Mouse (Mus musculus): Measurements from ENCODE around the gene Ranbp6. TPM values are rescaled to one million over a fixed set of nuclear protein-coding genes. Genes with fewer than 3 reads are reported as not detected.

Ranbp6 gene
- total and polyA plus RNA-seq, 2 experiments from 2014 or later = 37.2 to 39.0 TPM

DNA sequence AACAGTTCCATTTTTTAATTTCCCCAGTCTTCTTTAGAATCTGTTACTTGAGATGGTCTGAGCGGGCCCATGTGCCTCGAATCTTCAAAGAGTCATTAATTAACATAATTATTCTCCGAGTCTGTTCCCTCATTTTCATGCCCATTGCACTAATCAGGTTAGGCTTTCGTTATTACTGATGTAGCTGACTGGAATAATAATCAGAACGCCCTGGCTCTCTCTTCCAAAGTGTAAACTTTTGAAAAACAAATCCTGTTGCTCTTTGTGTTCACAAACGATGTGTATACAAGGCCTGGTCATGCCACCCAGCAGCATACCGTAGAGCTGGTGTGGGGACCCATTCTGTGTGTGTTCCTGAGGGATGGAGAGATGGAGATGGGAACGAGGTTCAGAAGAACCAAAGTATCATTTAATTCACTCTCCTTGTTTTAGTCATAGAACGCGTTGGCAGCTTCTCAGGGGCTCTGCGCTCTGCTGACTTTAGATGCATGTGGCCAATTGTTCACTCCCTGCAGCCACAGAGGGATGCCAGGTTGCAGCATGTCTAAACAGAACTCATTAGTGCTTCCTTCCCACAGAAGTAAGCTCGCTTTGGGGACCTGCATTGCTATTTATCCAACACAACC lies 31.4 kb upstream of the Ranbp6 start:
- DNase-seq (ENCODE audit: low spot score) = peak; percentile 79
- Histone ChIP-seq H3K36me3 (ENCODE audit: insufficient read depth, low read length) (no peaks in the 10 kb centered on the region), H3K27ac (peak overlapping the region; percentile 81), H3K4me2 (ENCODE audit: low read depth, low read length) (peak overlapping the region; percentile 27; the same call in 1 of the 2 replicates), H3K9me3 (ENCODE audit: low read length) (no peaks in the 10 kb centered on the region), H3K9ac (replicated peaks; ENCODE audit: low read length) (no peak overlapping the region), H3K4me3 (ENCODE audit: low read length) (no peak overlapping the region), H3K4me1 (ENCODE audit: insufficient read depth, low read length) (peaks cover 17% of the 10 kb centered on the region; the same call in 1 of the 2 replicates), H3K27me3 (ENCODE audit: insufficient read depth, low read length) (no peaks in the 10 kb centered on the region)
- 18% methylated on average over 12 of the region's 12 CpGs for WGBS
- ATAC-seq = peak; percentile 87
- no peak for TF ChIP-seq CTCF (IDR thresholded peaks at IDR 0.05; ENCODE audit: low read depth)

DNA sequence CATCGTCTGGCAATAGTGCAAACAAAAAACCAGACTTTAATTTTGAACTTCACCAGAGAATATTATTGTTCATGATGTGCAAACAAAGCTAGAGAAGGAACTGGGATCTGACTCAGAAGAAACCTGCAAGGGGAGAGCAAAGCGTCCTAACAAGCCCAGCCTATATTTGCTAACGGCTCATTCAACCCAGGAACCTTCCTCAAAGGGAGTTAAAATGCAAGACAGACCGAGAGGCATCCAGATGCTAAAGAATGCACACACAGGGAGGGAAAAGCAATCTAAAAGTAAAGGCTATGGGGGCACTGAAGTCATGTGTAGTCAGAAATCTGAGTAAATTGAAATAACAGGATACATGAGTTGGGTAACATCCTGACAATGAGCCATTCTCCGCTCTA lies 30.9 kb upstream of the Ranbp6 start:
- WGBS = 18% methylated on average over 5 of the region's 5 CpGs
- Histone ChIP-seq H3K9ac (replicated peaks; ENCODE audit: low read length) (no peak overlapping the region), H3K27ac (peak overlapping the region; percentile 81), H3K4me1 (ENCODE audit: insufficient read depth, low read length) (peaks cover 17% of the 10 kb centered on the region; the same call in 1 of the 2 replicates), H3K9me3 (ENCODE audit: low read length) (no peaks in the 10 kb centered on the region), H3K4me2 (ENCODE audit: low read depth, low read length) (no peak overlapping the region), H3K4me3 (ENCODE audit: low read length) (no peak overlapping the region), H3K27me3 (ENCODE audit: insufficient read depth, low read length) (no peaks in the 10 kb centered on the region), H3K36me3 (ENCODE audit: insufficient read depth, low read length) (no peaks in the 10 kb centered on the region)
- TF ChIP-seq CTCF (IDR thresholded peaks at IDR 0.05; ENCODE audit: low read depth) = no peak
- peak; percentile 55 for DNase-seq (ENCODE audit: low spot score)
- peak; percentile 84 for ATAC-seq

DNA sequence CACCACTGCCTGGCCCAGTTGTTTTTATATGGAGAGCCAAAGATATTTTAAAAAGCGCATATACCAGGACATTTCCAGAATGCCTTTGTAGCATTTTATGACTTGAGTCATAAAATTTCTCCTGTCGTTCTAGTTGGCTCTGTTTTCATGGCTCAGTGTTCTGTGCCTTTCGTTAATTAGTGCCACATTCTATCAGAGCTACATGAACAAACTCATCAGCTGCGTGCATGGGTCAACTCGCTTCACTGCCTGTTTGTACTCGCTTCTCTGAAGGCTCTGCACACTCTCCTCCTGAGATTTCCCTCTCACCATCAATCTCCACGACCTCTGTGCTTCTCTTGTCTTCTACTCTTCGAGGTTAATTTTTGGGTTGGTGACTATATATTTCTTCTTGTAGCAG lies 30.2 kb upstream of the Ranbp6 start:
- peak overlapping the region; percentile 81 for H3K27ac ChIP-seq
- no peak overlapping the region for H3K4me2 ChIP-seq (ENCODE audit: low read depth, low read length)
- no peak for ATAC-seq
- H3K4me3 ChIP-seq (ENCODE audit: low read length) = no peak overlapping the region
- no peaks in the 10 kb centered on the region for H3K27me3 ChIP-seq (ENCODE audit: insufficient read depth, low read length)
- no peak for DNase-seq (ENCODE audit: low spot score)
- no peaks in the 10 kb centered on the region for H3K36me3 ChIP-seq (ENCODE audit: insufficient read depth, low read length)
- no peak overlapping the region for H3K9ac ChIP-seq (replicated peaks; ENCODE audit: low read length)
- no peak for TF ChIP-seq CTCF (IDR thresholded peaks at IDR 0.05; ENCODE audit: low read depth)
- H3K9me3 ChIP-seq (ENCODE audit: low read length) = no peaks in the 10 kb centered on the region
- H3K4me1 ChIP-seq (ENCODE audit: insufficient read depth, low read length) = peaks cover 17% of the 10 kb centered on the region; the same call in 1 of the 2 replicates
- WGBS = 61% methylated on average over 8 of the region's 8 CpGs

DNA sequence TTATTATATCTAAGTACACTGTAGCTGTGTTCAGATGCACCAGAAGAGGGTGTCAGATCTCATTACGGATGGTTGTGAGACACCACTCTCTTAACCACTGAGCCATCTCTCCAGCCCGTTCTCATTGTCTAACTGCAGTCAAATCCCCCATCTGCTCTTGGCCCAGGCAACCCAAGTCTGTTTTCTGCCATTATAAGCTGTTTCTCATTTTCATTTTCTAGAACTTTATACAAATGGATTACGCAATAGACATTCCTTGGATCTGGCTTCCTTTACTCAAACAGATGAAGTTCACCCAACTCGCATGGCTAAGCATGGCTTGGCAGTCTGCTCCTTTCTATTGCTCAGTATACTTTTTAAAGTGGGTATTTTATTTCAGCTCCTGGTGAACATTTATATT lies 27.9 kb upstream of the Ranbp6 start:
- WGBS = 86% methylated on average over 4 of the region's 4 CpGs
- Histone ChIP-seq H3K9ac (replicated peaks; ENCODE audit: low read length) (no peak overlapping the region), H3K9me3 (ENCODE audit: low read length) (no peaks in the 10 kb centered on the region), H3K4me3 (ENCODE audit: low read length) (no peak overlapping the region), H3K4me1 (ENCODE audit: insufficient read depth, low read length) (peaks cover 17% of the 10 kb centered on the region; the same call in 1 of the 2 replicates), H3K4me2 (ENCODE audit: low read depth, low read length) (no peak overlapping the region), H3K27me3 (ENCODE audit: insufficient read depth, low read length) (no peaks in the 10 kb centered on the region), H3K36me3 (ENCODE audit: insufficient read depth, low read length) (no peaks in the 10 kb centered on the region), H3K27ac (no peak overlapping the region)
- no peak for TF ChIP-seq CTCF (IDR thresholded peaks at IDR 0.05; ENCODE audit: low read depth)
- ATAC-seq = no peak
- no peak for DNase-seq (ENCODE audit: low spot score)

DNA sequence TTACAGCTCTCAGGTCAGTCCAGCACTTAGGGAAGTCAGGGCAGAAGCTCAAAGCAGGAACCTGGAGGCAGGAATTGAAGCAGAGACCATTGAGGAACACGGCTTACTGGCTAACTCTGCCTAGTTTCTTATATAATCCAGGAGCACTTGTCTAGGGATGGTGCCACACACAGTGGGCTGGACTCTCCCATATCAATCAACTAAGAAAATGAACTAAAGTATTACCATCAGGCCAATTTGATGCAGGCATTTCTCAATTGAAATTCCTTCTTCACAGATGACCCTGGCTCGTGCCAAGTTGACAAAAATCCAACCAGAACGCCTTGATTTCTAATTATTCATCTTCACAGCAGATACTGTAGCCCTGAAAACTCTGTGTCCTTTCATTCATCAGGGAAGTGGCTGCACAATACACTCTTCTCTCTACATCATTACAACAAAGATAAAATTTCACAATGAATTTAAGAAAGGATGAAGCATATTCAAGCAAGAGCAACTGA lies 25.9 kb upstream of the Ranbp6 start:
- ATAC-seq (no peak), DNase-seq (ENCODE audit: low spot score) (no peak)
- no peak overlapping the region for H3K27ac ChIP-seq
- 0 out of 2 replicates have a peak, but pooled peaks cover 6% of the 10 kb centered on the region for H3K4me1 ChIP-seq (ENCODE audit: insufficient read depth, low read length)
- no peak overlapping the region for H3K9ac ChIP-seq (replicated peaks; ENCODE audit: low read length)
- 62% methylated on average over 3 of the region's 3 CpGs for WGBS
- no peak overlapping the region for H3K4me2 ChIP-seq (ENCODE audit: low read depth, low read length)
- H3K9me3 ChIP-seq (ENCODE audit: low read length) = no peaks in the 10 kb centered on the region
- no peaks in the 10 kb centered on the region for H3K36me3 ChIP-seq (ENCODE audit: insufficient read depth, low read length)
- TF ChIP-seq CTCF (IDR thresholded peaks at IDR 0.05; ENCODE audit: low read depth) = no peak
- no peaks in the 10 kb centered on the region for H3K27me3 ChIP-seq (ENCODE audit: insufficient read depth, low read length)
- H3K4me3 ChIP-seq (ENCODE audit: low read length) = no peak overlapping the region

DNA sequence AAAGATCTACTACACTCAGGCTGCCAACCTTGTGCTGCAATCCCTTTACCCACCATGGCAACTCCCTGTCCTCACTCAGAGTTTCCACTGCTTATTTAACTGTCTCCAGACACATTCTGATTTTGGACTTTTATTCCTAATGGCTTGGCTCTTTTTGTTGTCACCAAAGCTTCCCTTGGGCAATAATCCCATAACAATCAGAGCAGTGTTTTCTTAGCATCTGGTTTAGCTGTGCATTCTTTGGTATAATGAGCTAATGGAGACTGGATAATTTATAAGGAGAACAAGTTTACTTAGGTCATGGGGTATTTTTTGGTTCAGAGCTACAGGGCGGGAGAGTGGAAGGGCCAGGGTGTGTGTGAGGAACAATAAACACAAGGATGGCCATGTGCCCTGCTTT lies 25.4 kb upstream of the Ranbp6 start:
- Histone ChIP-seq H3K27ac (no peak overlapping the region), H3K4me1 (ENCODE audit: insufficient read depth, low read length) (0 out of 2 replicates have a peak, but pooled peaks cover 1% of the 10 kb centered on the region), H3K4me3 (ENCODE audit: low read length) (no peak overlapping the region), H3K36me3 (ENCODE audit: insufficient read depth, low read length) (no peaks in the 10 kb centered on the region), H3K4me2 (ENCODE audit: low read depth, low read length) (no peak overlapping the region), H3K9ac (replicated peaks; ENCODE audit: low read length) (no peak overlapping the region), H3K27me3 (ENCODE audit: insufficient read depth, low read length) (no peaks in the 10 kb centered on the region), H3K9me3 (ENCODE audit: low read length) (no peaks in the 10 kb centered on the region)
- DNase-seq (ENCODE audit: low spot score) = no peak
- TF ChIP-seq CTCF (IDR thresholded peaks at IDR 0.05; ENCODE audit: low read depth) = no peak
- WGBS = 79% methylated on average over 1 of the region's 1 CpGs
- no peak for ATAC-seq

DNA sequence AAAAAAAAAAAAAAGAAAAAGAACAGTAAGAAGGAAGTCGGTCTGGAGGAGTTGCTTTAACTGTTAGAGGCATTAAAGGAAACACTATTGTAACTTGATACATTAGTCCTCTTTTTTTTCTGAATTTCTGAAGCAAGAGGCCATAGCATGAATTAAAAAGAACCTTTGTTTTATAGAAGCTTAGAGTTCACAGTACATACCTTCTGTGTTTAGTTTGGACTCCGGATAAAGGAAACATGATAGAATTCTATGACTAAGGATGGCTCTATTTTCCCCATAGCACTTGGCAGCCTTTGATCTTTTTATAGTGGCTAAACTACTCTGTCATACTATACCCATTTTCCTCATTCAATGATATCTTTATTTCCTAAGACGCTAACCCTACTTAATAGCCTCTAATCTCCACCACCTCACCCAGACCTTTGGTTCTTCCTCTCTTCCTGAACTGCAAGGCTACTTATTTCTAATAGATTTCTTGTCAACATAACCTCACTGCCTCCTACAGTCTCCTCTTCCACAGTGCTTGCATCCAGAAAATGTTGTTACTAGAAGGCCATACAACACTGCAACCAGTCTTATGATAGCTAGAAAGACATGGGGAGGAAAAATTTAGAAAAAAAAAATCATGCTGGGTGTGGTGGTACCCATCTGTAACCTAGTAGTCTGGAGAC lies 22.7 kb upstream of the Ranbp6 start:
- Histone ChIP-seq H3K36me3 (ENCODE audit: insufficient read depth, low read length) (no peaks in the 10 kb centered on the region), H3K4me2 (ENCODE audit: low read depth, low read length) (no peak overlapping the region), H3K9me3 (ENCODE audit: low read length) (no peaks in the 10 kb centered on the region), H3K4me1 (ENCODE audit: insufficient read depth, low read length) (no peaks in the 10 kb centered on the region), H3K4me3 (ENCODE audit: low read length) (no peak overlapping the region), H3K27me3 (ENCODE audit: insufficient read depth, low read length) (no peaks in the 10 kb centered on the region), H3K27ac (no peak overlapping the region), H3K9ac (replicated peaks; ENCODE audit: low read length) (no peak overlapping the region)
- ATAC-seq (no peak), DNase-seq (ENCODE audit: low spot score) (no peak)
- TF ChIP-seq CTCF (IDR thresholded peaks at IDR 0.05; ENCODE audit: low read depth) = no peak
- 81% methylated on average over 3 of the region's 3 CpGs for WGBS
